Mouse (Mus musculus): ENCODE results near the gene Eml3.

Eml3 gene

GRCm38 (mm10) chr19:8988346-8989065, 59.2 kb downstream of the Eml3 start:
- peak; percentile 71 for DNase-seq (ENCODE audit: low spot score)

DNA sequence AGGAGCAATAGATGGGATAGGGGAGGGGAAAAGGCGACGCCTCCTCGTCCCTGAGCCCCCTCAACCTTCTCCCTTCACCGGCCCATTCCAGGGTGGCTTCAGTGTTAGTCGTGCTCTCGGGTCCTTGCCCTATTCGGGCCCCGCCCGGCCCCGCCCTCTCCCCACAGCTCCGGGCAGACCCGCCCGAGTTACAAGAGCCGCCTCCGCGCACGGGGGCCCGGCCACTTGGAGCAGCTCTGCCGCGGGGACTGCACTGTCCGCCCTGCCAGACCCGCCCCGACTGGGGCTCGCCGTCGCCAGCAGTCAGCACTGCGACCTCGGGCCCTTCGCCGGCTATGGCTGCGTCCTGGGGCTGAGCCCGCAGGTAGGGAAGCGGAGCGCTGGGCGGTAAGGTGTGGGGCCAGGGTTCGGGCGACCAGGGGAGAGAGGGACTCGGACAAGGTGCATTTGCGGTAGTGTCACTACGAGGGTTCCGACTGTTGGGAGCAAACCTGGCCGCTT, 59.8 kb downstream of the Eml3 start, which contains the start of gene Ahnak:
Gene Ahnak, plus strand, starts transcription at position 219 of the 501 bp plus-strand sequence.
- peak; percentile 80 for DNase-seq (ENCODE audit: low spot score)

GRCm38 (mm10) chr19:8989567-8990431, 60.4 kb downstream of the Eml3 start:
- DNase-seq (ENCODE audit: low spot score) = peak; percentile 86

DNA sequence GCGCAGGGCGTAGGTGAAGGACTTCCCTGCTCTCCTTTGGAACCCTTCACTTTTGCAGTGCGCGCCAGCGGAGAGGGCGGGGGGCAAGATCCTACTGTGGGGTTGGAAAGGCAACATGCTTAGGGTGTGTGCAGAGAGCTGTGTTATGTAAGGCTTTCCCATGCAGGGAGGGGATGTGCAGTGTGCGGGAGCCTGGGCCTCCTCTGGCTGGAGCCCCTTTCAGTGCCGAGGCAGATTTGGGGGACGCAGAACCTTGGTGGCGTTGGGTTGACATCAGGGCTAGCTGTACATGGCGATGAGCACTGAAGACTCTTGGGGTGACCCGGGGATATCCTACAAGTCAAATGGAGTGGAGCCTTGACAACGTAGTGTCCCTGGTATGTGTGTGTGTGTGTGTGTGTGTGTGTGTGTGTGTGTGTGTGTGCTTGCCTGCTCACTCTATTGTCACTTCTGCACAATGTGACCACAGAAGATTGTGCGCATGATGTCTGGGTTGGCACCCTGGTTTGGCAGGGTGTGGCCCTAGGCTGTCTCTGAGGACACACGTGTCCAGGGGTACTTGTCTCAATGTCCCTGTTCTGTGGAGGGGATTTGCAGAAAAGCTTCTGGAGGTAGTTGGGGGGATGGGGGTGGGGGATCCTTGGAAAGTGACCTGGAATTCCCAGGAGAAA, 61.2 kb downstream of the Eml3 start:
- no peak for DNase-seq (ENCODE audit: low spot score)

All from adipocyte (in vitro differentiated cells).